Mouse (Mus musculus): Measurements from ENCODE around the gene Zfp128. TPM values are rescaled to one million over a fixed set of nuclear protein-coding genes. Genes with fewer than 3 reads are reported as not detected.

The Zfp128 gene
- polyA plus RNA-seq, 1 experiment from 2014 or later, result 1.5 TPM

- Histone ChIP-seq H3K36me3 (ENCODE audit: control insufficient read depth, insufficient read depth, low read length) (no peaks in the 10 kb centered on the region), H3K4me3 (ENCODE audit: low read depth, low read length) (peak within 1 kb of the TSS; percentile 70), H3K9ac (ENCODE audit: low read length) (peak within 1 kb of the TSS; percentile 65), H3K27me3 (ENCODE audit: control insufficient read depth, insufficient read depth, low read length) (no peaks in the 10 kb centered on the region), H3K4me1 (replicated peaks; ENCODE audit: control insufficient read depth, insufficient read depth) (no peaks in the 10 kb centered on the region), H3K4me2 (replicated peaks; ENCODE audit: low read depth) (peak within 1 kb of the TSS; percentile 52), H3K9me3 (ENCODE audit: control insufficient read depth, low read length) (no peaks in the 10 kb centered on the region), H3K27ac (replicated peaks) (no peak within 1 kb of the TSS)
- 4% methylated on average over 36 of the region's 36 CpGs for WGBS
- no peak for TF ChIP-seq CTCF (IDR thresholded peaks at IDR 0.05; ENCODE audit: low read depth)
- TF ChIP-seq EP300 (optimal IDR thresholded peaks at IDR 0.05), result no peak
- DNase-seq (ENCODE audit: low spot score), result peak; percentile 91
- peak; percentile 100 for ATAC-seq (ENCODE audit: low FRiP score, low TSS enrichment)
Measured at GRCm38 (mm10) chr7:12897655-12898410, 16.9 kb downstream of the Zfp128 start, which contains the start of gene Zscan22. Zscan22 (plus strand) TSS chr7:12897815.

- no peak overlapping the region for H3K9ac ChIP-seq (ENCODE audit: low read length)
- no peak overlapping the region for H3K4me2 ChIP-seq (replicated peaks; ENCODE audit: low read depth)
- no peak overlapping the region for H3K27ac ChIP-seq (replicated peaks)
- no peaks in the 10 kb centered on the region for H3K9me3 ChIP-seq (ENCODE audit: control insufficient read depth, low read length)
- no peak overlapping the region for H3K4me3 ChIP-seq (ENCODE audit: low read depth, low read length)
- no peak for DNase-seq (ENCODE audit: low spot score)
- TF ChIP-seq CTCF (IDR thresholded peaks at IDR 0.05; ENCODE audit: low read depth) (no peak), EP300 (optimal IDR thresholded peaks at IDR 0.05) (no peak)
- no peaks in the 10 kb centered on the region for H3K27me3 ChIP-seq (ENCODE audit: control insufficient read depth, insufficient read depth, low read length)
- no peaks in the 10 kb centered on the region for H3K4me1 ChIP-seq (replicated peaks; ENCODE audit: control insufficient read depth, insufficient read depth)
- H3K36me3 ChIP-seq (ENCODE audit: control insufficient read depth, insufficient read depth, low read length), result peaks cover 6% of the 10 kb centered on the region; the same call in 1 of the 2 replicates
- 87% methylated on average over 5 of the region's 5 CpGs for whole genome bisulfite sequencing
- no peak for ATAC-seq (ENCODE audit: low FRiP score, low TSS enrichment)
Measured at GRCm38 (mm10) chr7:12901517-12901916, 20.5 kb downstream of the Zfp128 start.

GRCm38 (mm10) chr7:12903623-12904022 is 22.6 kb downstream of the Zfp128 start:
- no peaks in the 10 kb centered on the region for H3K9me3 ChIP-seq (ENCODE audit: control insufficient read depth, low read length)
- H3K36me3 ChIP-seq (ENCODE audit: control insufficient read depth, insufficient read depth, low read length), result peaks cover 10% of the 10 kb centered on the region; the same call in 1 of the 2 replicates
- no peak overlapping the region for H3K4me3 ChIP-seq (ENCODE audit: low read depth, low read length)
- TF ChIP-seq EP300 (optimal IDR thresholded peaks at IDR 0.05), result no peak
- TF ChIP-seq CTCF (IDR thresholded peaks at IDR 0.05; ENCODE audit: low read depth), result no peak
- H3K4me2 ChIP-seq (replicated peaks; ENCODE audit: low read depth), result no peak overlapping the region
- DNase-seq (ENCODE audit: low spot score) (no peak), ATAC-seq (ENCODE audit: low FRiP score, low TSS enrichment) (no peak)
- WGBS, result 65% methylated on average over 10 of the region's 10 CpGs
- H3K27ac ChIP-seq (replicated peaks), result no peak overlapping the region
- no peak overlapping the region for H3K9ac ChIP-seq (ENCODE audit: low read length)
- no peaks in the 10 kb centered on the region for H3K27me3 ChIP-seq (ENCODE audit: control insufficient read depth, insufficient read depth, low read length)
- H3K4me1 ChIP-seq (replicated peaks; ENCODE audit: control insufficient read depth, insufficient read depth), result no peaks in the 10 kb centered on the region

GRCm38 (mm10) chr7:12905146-12905545 is 24.2 kb downstream of the Zfp128 start:
- Histone ChIP-seq H3K9me3 (ENCODE audit: control insufficient read depth, low read length) (no peaks in the 10 kb centered on the region), H3K27me3 (ENCODE audit: control insufficient read depth, insufficient read depth, low read length) (no peaks in the 10 kb centered on the region), H3K4me1 (replicated peaks; ENCODE audit: control insufficient read depth, insufficient read depth) (no peaks in the 10 kb centered on the region), H3K9ac (ENCODE audit: low read length) (no peak overlapping the region), H3K36me3 (ENCODE audit: control insufficient read depth, insufficient read depth, low read length) (peaks cover 10% of the 10 kb centered on the region; the same call in 1 of the 2 replicates), H3K4me3 (ENCODE audit: low read depth, low read length) (no peak overlapping the region), H3K4me2 (replicated peaks; ENCODE audit: low read depth) (no peak overlapping the region), H3K27ac (replicated peaks) (no peak overlapping the region)
- DNase-seq (ENCODE audit: low spot score) (no peak), ATAC-seq (ENCODE audit: low FRiP score, low TSS enrichment) (0 out of 2 replicates have a peak, but pooled peaks have one; percentile 43)
- WGBS, result 88% methylated on average over 1 of the region's 1 CpGs
- peak; percentile 17; the same call in 1 of the 2 replicates for TF ChIP-seq CTCF (IDR thresholded peaks at IDR 0.05; ENCODE audit: low read depth)
- no peak for TF ChIP-seq EP300 (optimal IDR thresholded peaks at IDR 0.05)

- H3K36me3 ChIP-seq (ENCODE audit: control insufficient read depth, insufficient read depth, low read length), result peaks cover 10% of the 10 kb centered on the region; the same call in 1 of the 2 replicates
- no peaks in the 10 kb centered on the region for H3K27me3 ChIP-seq (ENCODE audit: control insufficient read depth, insufficient read depth, low read length)
- ATAC-seq (ENCODE audit: low FRiP score, low TSS enrichment) (peak; percentile 41), DNase-seq (ENCODE audit: low spot score) (peak; percentile 77)
- TF ChIP-seq CTCF (IDR thresholded peaks at IDR 0.05; ENCODE audit: low read depth), result peak; percentile 80
- TF ChIP-seq EP300 (optimal IDR thresholded peaks at IDR 0.05), result no peak
- H3K4me1 ChIP-seq (replicated peaks; ENCODE audit: control insufficient read depth, insufficient read depth), result no peaks in the 10 kb centered on the region
- H3K4me3 ChIP-seq (ENCODE audit: low read depth, low read length), result peak overlapping the region; percentile 54
- no peaks in the 10 kb centered on the region for H3K9me3 ChIP-seq (ENCODE audit: control insufficient read depth, low read length)
- peak overlapping the region; percentile 94 for H3K27ac ChIP-seq (replicated peaks)
- 46% methylated on average over 7 of the region's 7 CpGs for WGBS
- H3K4me2 ChIP-seq (replicated peaks; ENCODE audit: low read depth), result peak overlapping the region; percentile 52
- no peak overlapping the region; the same call in 1 of the 2 replicates for H3K9ac ChIP-seq (ENCODE audit: low read length)
Measured at GRCm38 (mm10) chr7:12909498-12909962, 28.6 kb downstream of the Zfp128 start.

GRCm38 (mm10) chr7:12910181-12910668 is 29.2 kb downstream of the Zfp128 start:
- TF ChIP-seq CTCF (IDR thresholded peaks at IDR 0.05; ENCODE audit: low read depth) (no peak), EP300 (optimal IDR thresholded peaks at IDR 0.05) (no peak)
- peaks cover 10% of the 10 kb centered on the region; the same call in 1 of the 2 replicates for H3K36me3 ChIP-seq (ENCODE audit: control insufficient read depth, insufficient read depth, low read length)
- peak overlapping the region; percentile 67 for H3K9ac ChIP-seq (ENCODE audit: low read length)
- peak overlapping the region; percentile 54 for H3K4me3 ChIP-seq (ENCODE audit: low read depth, low read length)
- H3K27me3 ChIP-seq (ENCODE audit: control insufficient read depth, insufficient read depth, low read length), result no peaks in the 10 kb centered on the region
- H3K9me3 ChIP-seq (ENCODE audit: control insufficient read depth, low read length), result no peaks in the 10 kb centered on the region
- ATAC-seq (ENCODE audit: low FRiP score, low TSS enrichment), result peak; percentile 82
- peak; percentile 53 for DNase-seq (ENCODE audit: low spot score)
- 5% methylated on average over 19 of the region's 19 CpGs for WGBS
- H3K4me1 ChIP-seq (replicated peaks; ENCODE audit: control insufficient read depth, insufficient read depth), result no peaks in the 10 kb centered on the region
- peak overlapping the region; percentile 94 for H3K27ac ChIP-seq (replicated peaks)
- peak overlapping the region; percentile 52 for H3K4me2 ChIP-seq (replicated peaks; ENCODE audit: low read depth)

Measured in stomach, postnatal 0 days (tissue).